Mouse (Mus musculus): ENCODE measurements at regions not wholly inside any gene's neighbourhood (a gene's known extent, or its start where the extent isn't known, plus 50 kb on each side); places are given as distances from the start of the nearest gene placed in this dataset.

GRCm38 (mm10) chr3:156170076-156170475 lies 391.5 kb upstream of the Negr1 start:
- no peak overlapping the region for H3K9ac ChIP-seq
- H3K4me1 ChIP-seq (replicated peaks) = no peaks in the 10 kb centered on the region
- no peaks in the 10 kb centered on the region for H3K36me3 ChIP-seq
- no peaks in the 10 kb centered on the region for H3K27me3 ChIP-seq (replicated peaks)
- H3K27ac ChIP-seq (ENCODE audit: poor library complexity, severe bottlenecking) = no peak overlapping the region
- H3K4me3 ChIP-seq = no peak overlapping the region
- H3K4me2 ChIP-seq = no peak overlapping the region
- H3K9me3 ChIP-seq (replicated peaks) = no peaks in the 10 kb centered on the region
- no peak for ATAC-seq (ENCODE audit: insufficient number of reproducible peaks, low FRiP score)

GRCm38 (mm10) chr3:156198688-156199087 lies 362.9 kb upstream of the Negr1 start:
- no peaks in the 10 kb centered on the region for H3K4me1 ChIP-seq (replicated peaks)
- H3K9me3 ChIP-seq (replicated peaks) = no peaks in the 10 kb centered on the region

GRCm38 (mm10) chr3:156199749-156200467 lies 361.7 kb upstream of the Negr1 start:
- Histone ChIP-seq H3K4me3 (no peak overlapping the region), H3K27me3 (replicated peaks) (no peaks in the 10 kb centered on the region), H3K36me3 (no peaks in the 10 kb centered on the region), H3K27ac (ENCODE audit: poor library complexity, severe bottlenecking) (no peak overlapping the region), H3K4me2 (no peak overlapping the region), H3K9ac (no peak overlapping the region), H3K4me1 (replicated peaks) (no peaks in the 10 kb centered on the region), H3K9me3 (replicated peaks) (no peaks in the 10 kb centered on the region)
- no peak for ATAC-seq (ENCODE audit: insufficient number of reproducible peaks, low FRiP score)

More at GRCm38 (mm10) chr3:156198688-156199087, 362.9 kb upstream of the Negr1 start:
- Histone ChIP-seq H3K4me2 (no peak overlapping the region), H3K9ac (no peak overlapping the region), H3K36me3 (no peaks in the 10 kb centered on the region), H3K27me3 (replicated peaks) (no peaks in the 10 kb centered on the region), H3K27ac (ENCODE audit: poor library complexity, severe bottlenecking) (no peak overlapping the region), H3K4me3 (no peak overlapping the region)
- no peak for ATAC-seq (ENCODE audit: insufficient number of reproducible peaks, low FRiP score)

- peak; percentile 42 for ATAC-seq (ENCODE audit: insufficient number of reproducible peaks, low FRiP score)
- Histone ChIP-seq H3K9ac (no peak overlapping the region), H3K27me3 (replicated peaks) (no peaks in the 10 kb centered on the region), H3K4me3 (no peak overlapping the region), H3K36me3 (no peaks in the 10 kb centered on the region), H3K27ac (ENCODE audit: poor library complexity, severe bottlenecking) (no peak overlapping the region), H3K9me3 (replicated peaks) (no peaks in the 10 kb centered on the region), H3K4me1 (replicated peaks) (peaks cover 9% of the 10 kb centered on the region; the same call in 1 of the 2 replicates), H3K4me2 (no peak overlapping the region)
- 38% methylated on average over 3 of the region's 3 CpGs for WGBS
Observed at GRCm38 (mm10) chr3:156205246-156205645, 356.3 kb upstream of the Negr1 start.

GRCm38 (mm10) chr3:156208420-156208819 lies 353.2 kb upstream of the Negr1 start:
- Histone ChIP-seq H3K4me1 (replicated peaks) (peaks cover 9% of the 10 kb centered on the region; the same call in 1 of the 2 replicates), H3K27ac (ENCODE audit: poor library complexity, severe bottlenecking) (no peak overlapping the region), H3K9ac (no peak overlapping the region), H3K4me3 (no peak overlapping the region), H3K36me3 (no peaks in the 10 kb centered on the region), H3K9me3 (replicated peaks) (no peaks in the 10 kb centered on the region), H3K27me3 (replicated peaks) (no peaks in the 10 kb centered on the region), H3K4me2 (no peak overlapping the region)
- ATAC-seq (ENCODE audit: insufficient number of reproducible peaks, low FRiP score) = no peak
- WGBS = 22% methylated on average over 1 of the region's 1 CpGs

DNA sequence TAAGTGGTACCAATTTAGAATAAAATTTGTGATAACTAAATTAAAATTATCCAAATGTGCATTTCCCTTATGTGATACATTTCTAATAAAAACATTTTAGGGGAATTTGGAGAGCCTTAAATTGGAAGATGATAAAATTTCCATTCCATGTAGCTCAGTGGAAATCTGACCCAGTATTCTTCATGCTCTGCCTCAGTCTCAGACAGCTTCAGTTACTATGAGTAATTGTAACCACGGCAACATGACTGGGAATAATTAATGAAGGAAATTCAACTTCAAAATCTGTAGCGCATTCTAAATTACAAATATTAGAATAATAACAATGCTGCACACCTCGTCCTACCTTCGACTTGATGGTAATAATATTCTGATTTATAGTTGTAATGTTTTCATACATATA lies 350.8 kb upstream of the Negr1 start:
- Histone ChIP-seq H3K27me3 (replicated peaks) (no peaks in the 10 kb centered on the region), H3K4me2 (no peak overlapping the region), H3K36me3 (no peaks in the 10 kb centered on the region), H3K4me1 (replicated peaks) (peaks cover 9% of the 10 kb centered on the region; the same call in 1 of the 2 replicates), H3K9ac (no peak overlapping the region), H3K9me3 (replicated peaks) (no peaks in the 10 kb centered on the region), H3K4me3 (no peak overlapping the region), H3K27ac (ENCODE audit: poor library complexity, severe bottlenecking) (no peak overlapping the region)
- no peak for ATAC-seq (ENCODE audit: insufficient number of reproducible peaks, low FRiP score)
- WGBS = 86% methylated on average over 4 of the region's 4 CpGs

GRCm38 (mm10) chr3:156214823-156215222 lies 346.8 kb upstream of the Negr1 start:
- Histone ChIP-seq H3K36me3 (no peaks in the 10 kb centered on the region), H3K4me2 (0 out of 2 replicates have a peak overlapping the region, but pooled peaks have one; percentile 10), H3K27me3 (replicated peaks) (no peaks in the 10 kb centered on the region), H3K27ac (ENCODE audit: poor library complexity, severe bottlenecking) (no peak overlapping the region), H3K4me3 (no peak overlapping the region), H3K9me3 (replicated peaks) (no peaks in the 10 kb centered on the region), H3K4me1 (replicated peaks) (peaks cover 5% of the 10 kb centered on the region; the same call in 1 of the 2 replicates), H3K9ac (no peak overlapping the region)
- 11% methylated on average over 1 of the region's 1 CpGs for WGBS
- no peak for ATAC-seq (ENCODE audit: insufficient number of reproducible peaks, low FRiP score)

DNA sequence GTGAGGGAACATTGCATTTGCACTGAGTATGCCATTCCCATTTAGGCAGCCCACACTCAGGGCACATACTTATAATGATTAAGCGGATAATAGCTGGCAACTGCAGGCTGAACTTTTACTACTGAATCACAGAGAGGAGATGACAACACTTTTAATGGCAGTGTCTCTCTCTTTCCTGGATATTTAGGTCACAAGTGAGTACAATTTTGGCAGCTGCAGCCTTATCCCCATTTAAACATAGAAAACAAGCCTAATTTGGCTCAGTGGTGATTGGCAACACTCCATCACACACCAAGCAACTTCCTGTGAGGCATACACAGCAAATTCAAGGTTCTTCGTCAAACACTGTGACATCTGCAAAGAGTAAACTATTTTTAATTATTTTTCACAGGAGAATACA lies 329.5 kb upstream of the Negr1 start:
- no peaks in the 10 kb centered on the region for H3K27me3 ChIP-seq (replicated peaks)
- no peaks in the 10 kb centered on the region for H3K36me3 ChIP-seq
- 79% methylated on average over 2 of the region's 2 CpGs for WGBS
- H3K4me3 ChIP-seq = no peak overlapping the region
- no peak overlapping the region for H3K27ac ChIP-seq (ENCODE audit: poor library complexity, severe bottlenecking)
- no peak overlapping the region for H3K4me2 ChIP-seq
- no peaks in the 10 kb centered on the region for H3K4me1 ChIP-seq (replicated peaks)
- ATAC-seq (ENCODE audit: insufficient number of reproducible peaks, low FRiP score) = no peak
- H3K9ac ChIP-seq = no peak overlapping the region
- no peaks in the 10 kb centered on the region for H3K9me3 ChIP-seq (replicated peaks)

- Histone ChIP-seq H3K9ac (no peak overlapping the region), H3K4me3 (no peak overlapping the region), H3K9me3 (replicated peaks) (no peaks in the 10 kb centered on the region), H3K4me1 (replicated peaks) (no peaks in the 10 kb centered on the region), H3K27ac (ENCODE audit: poor library complexity, severe bottlenecking) (no peak overlapping the region), H3K4me2 (no peak overlapping the region), H3K27me3 (replicated peaks) (no peaks in the 10 kb centered on the region), H3K36me3 (no peaks in the 10 kb centered on the region)
- no peak for ATAC-seq (ENCODE audit: insufficient number of reproducible peaks, low FRiP score)
- 87% methylated on average over 4 of the region's 4 CpGs for WGBS
Observed at GRCm38 (mm10) chr3:156235955-156236354, 325.6 kb upstream of the Negr1 start.

DNA sequence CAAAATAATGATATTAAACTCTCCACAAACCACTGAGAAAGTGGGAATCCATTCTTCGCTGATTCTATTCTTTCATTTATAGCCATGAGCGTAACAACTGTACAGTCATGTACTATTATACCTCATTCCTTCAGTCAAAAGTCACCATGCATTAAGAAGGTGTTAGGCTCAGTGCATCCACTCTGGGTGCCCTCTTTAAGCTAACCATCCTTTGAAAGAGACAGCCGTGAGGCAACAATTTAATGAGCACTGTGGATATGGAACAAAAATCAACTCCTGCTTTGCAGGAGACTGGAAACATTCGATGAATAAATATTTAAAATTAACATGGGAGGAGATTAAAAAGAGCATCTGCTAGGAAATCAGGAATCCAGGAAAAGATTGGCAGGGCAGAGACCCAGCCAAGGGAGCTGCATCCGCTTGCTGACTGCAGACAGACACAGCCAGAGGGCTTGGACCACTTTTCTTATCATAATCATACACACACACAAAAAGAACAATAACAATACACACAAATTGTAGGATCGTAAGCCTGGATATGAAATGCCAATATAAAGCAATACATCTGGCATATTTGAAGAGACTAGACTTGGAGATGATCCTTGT lies 309.2 kb upstream of the Negr1 start:
- no peak overlapping the region for H3K27ac ChIP-seq (ENCODE audit: poor library complexity, severe bottlenecking)
- ATAC-seq (ENCODE audit: insufficient number of reproducible peaks, low FRiP score) = no peak
- no peak overlapping the region for H3K4me3 ChIP-seq
- no peaks in the 10 kb centered on the region for H3K36me3 ChIP-seq
- no peaks in the 10 kb centered on the region for H3K9me3 ChIP-seq (replicated peaks)
- no peak overlapping the region for H3K4me2 ChIP-seq
- H3K4me1 ChIP-seq (replicated peaks) = no peaks in the 10 kb centered on the region
- WGBS = 71% methylated on average over 6 of the region's 6 CpGs
- no peaks in the 10 kb centered on the region for H3K27me3 ChIP-seq (replicated peaks)
- no peak overlapping the region for H3K9ac ChIP-seq

DNA sequence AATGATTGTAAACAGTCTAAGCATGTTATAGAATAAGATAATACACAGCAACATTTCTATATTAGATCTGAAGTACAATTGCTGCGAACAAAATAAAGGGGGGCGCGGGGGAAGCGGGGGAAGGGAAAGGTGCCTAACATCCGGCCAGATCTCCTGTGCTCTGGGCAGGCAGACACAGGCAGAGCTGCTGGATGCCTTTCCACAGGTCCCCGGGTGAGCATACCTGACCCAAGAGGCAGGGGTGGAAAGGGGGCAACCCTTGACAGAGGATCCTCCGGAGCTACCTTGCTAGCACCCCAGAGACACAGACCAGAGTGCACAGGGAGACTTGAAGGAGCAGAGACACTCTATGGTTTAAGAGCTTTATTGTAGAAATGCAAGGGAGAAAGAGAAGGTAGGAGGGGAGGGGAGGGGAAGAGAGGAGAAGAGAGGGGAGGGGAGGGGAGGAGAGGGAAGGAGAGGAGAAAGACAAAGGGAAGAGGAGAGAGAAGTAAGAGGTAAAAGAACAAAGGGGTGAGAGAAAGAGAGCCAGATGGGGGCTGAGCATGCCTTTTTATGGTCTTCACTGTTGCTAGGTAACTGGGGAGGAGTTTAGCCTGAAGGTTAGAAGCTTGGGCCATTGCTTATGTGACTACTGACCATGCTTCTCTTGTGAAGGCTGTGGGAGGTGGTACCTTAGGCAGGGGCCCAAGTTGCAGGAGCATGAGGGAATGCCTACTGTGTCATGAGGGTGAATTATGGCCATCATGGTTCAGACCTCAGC lies 308.2 kb upstream of the Negr1 start:
- Histone ChIP-seq H3K9ac (no peak overlapping the region), H3K36me3 (no peaks in the 10 kb centered on the region), H3K9me3 (replicated peaks) (no peaks in the 10 kb centered on the region), H3K27ac (ENCODE audit: poor library complexity, severe bottlenecking) (no peak overlapping the region), H3K4me1 (replicated peaks) (no peaks in the 10 kb centered on the region), H3K4me3 (no peak overlapping the region), H3K27me3 (replicated peaks) (no peaks in the 10 kb centered on the region), H3K4me2 (no peak overlapping the region)
- ATAC-seq (ENCODE audit: insufficient number of reproducible peaks, low FRiP score) = no peak
- WGBS = 75% methylated on average over 7 of the region's 7 CpGs

All from heart, embryonic 12.5 days (tissue).